Mouse (Mus musculus) megakaryocyte-erythroid progenitor cell, adult 5-6 weeks (primary cell): ENCODE measurements around the gene Prelp. TPM values are rescaled to one million over a fixed set of nuclear protein-coding genes. Genes with fewer than 3 reads are reported as not detected.

Source experiments
- ATAC-seq: replicated peaks from 2 replicates; pipeline ENCODE4 v1.8.0; 2016; ENCODE audit warnings: mild to moderate bottlenecking, inconsistent platforms; ENCODE audit not compliant: severe bottlenecking, poor library complexity, low FRiP score, low TSS enrichment
- total RNA-seq, 2 experiments: library from RNA; stranded (forward) in 1 of 2; stranded (reverse) in 1 of 2; fragments of 200-1000, 215-1000 nt in 1 of 2; fragments of >200 nt in 1 of 2; fragmentation: Nextera tagmentation in 1 of 2; gene quantifications; 2 replicates each; pipeline ENCODE4 v1.2.3; 2014 to 2017

The Prelp gene
- total RNA-seq, 2 experiments from 2014 or later, result 0.20 TPM; not detected in 1

GRCm38 (mm10) chr1:133873086-133873813 lies 48.0 kb downstream of the Prelp start:
- ATAC-seq, result no peak

DNA sequence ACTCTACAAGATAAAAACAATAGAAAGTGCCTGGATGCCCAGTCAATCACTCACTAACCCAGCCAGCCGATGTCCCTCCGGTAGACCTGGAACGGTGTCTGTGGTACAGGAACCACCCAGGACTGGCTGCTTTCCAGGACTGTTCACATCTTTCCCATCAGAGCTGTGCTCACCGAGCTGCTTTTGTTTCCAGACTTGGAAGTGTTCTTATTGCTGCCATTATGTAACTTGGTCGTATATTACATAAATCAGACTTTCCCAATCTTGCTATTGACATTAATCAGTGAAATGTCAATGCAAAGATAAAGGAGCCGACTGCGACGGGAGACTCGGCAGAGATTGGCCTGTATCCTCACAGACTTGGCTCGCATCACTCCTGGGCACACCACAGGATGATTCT lies 50.0 kb downstream of the Prelp start:
- ATAC-seq, result no peak

GRCm38 (mm10) chr1:133869221-133869620 lies 52.0 kb downstream of the Prelp start:
- ATAC-seq, result no peak

- ATAC-seq, result peak; percentile 56
These were observed 57.8 kb downstream of the Prelp start for GRCm38 (mm10) chr1:133863257-133863997.

GRCm38 (mm10) chr1:133861028-133861427 lies 60.2 kb downstream of the Prelp start:
- no peak for ATAC-seq

Other genes with a start within 250 kb of the Prelp start
- 0.30 and 2.0 TPM in 2 replicates for gene Lax1, start 231.3 kb downstream of the Prelp start, total RNA-seq (2014; fragmentation: Nextera tagmentation)
- 3.7 TPM in 1 of 2 replicates, not detected in the other for gene Lax1, start 231.3 kb downstream of the Prelp start, total RNA-seq (2017)
- 36.9 and 42.3 TPM in 2 replicates for gene Atp2b4, start 120.4 kb downstream of the Prelp start, total RNA-seq (2014; fragmentation: Nextera tagmentation)
- gene Atp2b4, start 120.4 kb downstream of the Prelp start, total RNA-seq (2017), result 23.0 and 24.9 TPM in 2 replicates
- gene Optc, start 13.4 kb downstream of the Prelp start, total RNA-seq (2014; fragmentation: Nextera tagmentation), result not detected in 2 replicates
- 2.0 TPM in 1 of 2 replicates, not detected in the other for gene Optc, start 13.4 kb downstream of the Prelp start, total RNA-seq (2017)
- not detected in 2 replicates for gene Fmod, start 115.8 kb upstream of the Prelp start, total RNA-seq (2014; fragmentation: Nextera tagmentation)
- gene Fmod, start 115.8 kb upstream of the Prelp start, total RNA-seq (2017), result not detected in 2 replicates
- 2.0 and 3.9 TPM in 2 replicates for gene Btg2, start 157.7 kb upstream of the Prelp start, total RNA-seq (2014; fragmentation: Nextera tagmentation)
- 58.5 and 61.6 TPM in 2 replicates for gene Btg2, start 157.7 kb upstream of the Prelp start, total RNA-seq (2017)
- gene Chit1, start 189.8 kb upstream of the Prelp start, total RNA-seq (2014; fragmentation: Nextera tagmentation), result not detected in 2 replicates
- gene Chit1, start 189.8 kb upstream of the Prelp start, total RNA-seq (2017), result not detected in 2 replicates